Mouse (Mus musculus) brain, embryonic 14.5 days (tissue): Measurements from ENCODE around the gene Tnks1bp1.

ENCODE experiments used
- CTCF ChIP-seq: fragments of 200-500 bp; IDR thresholded peaks from 2 replicates; pipeline ENCODE4 v1.5.1; 2012; ENCODE audit warnings: inconsistent platforms, mild to moderate bottlenecking, moderate library complexity, borderline replicate concordance; ENCODE audit not compliant: insufficient read depth, insufficient read length; ENCODE audit errors: extremely low read depth
- POLR2A ChIP-seq: fragments of 200-500 bp; IDR thresholded peaks from 2 replicates; pipeline ENCODE4 v1.6.1; 2012; ENCODE audit warnings: mild to moderate bottlenecking, inconsistent platforms, borderline replicate concordance; ENCODE audit not compliant: poor library complexity, insufficient read depth, insufficient read length, severe bottlenecking; ENCODE audit errors: extremely low read depth

GRCm38 (mm10) chr2:85073751-85074150, 25.9 kb downstream of the Tnks1bp1 start:
- no peak for TF ChIP-seq POLR2A
- no peak for TF ChIP-seq CTCF
